Mouse (Mus musculus): ENCODE measurements at regions not wholly inside any gene's neighbourhood (a gene's known extent, or its start where the extent isn't known, plus 50 kb on each side); places are given as distances from the start of the nearest gene placed in this dataset.

- no peak overlapping the region for H3K4me3 ChIP-seq (ENCODE audit: low read depth, low read length)
- no peak for TF ChIP-seq CTCF (IDR thresholded peaks at IDR 0.05; ENCODE audit: low read depth)
- no peaks in the 10 kb centered on the region for H3K36me3 ChIP-seq (ENCODE audit: insufficient read depth)
- no peak overlapping the region for H3K27ac ChIP-seq (ENCODE audit: low read depth)
- 84% methylated on average over 3 of the region's 3 CpGs for WGBS
- no peaks in the 10 kb centered on the region for H3K27me3 ChIP-seq (ENCODE audit: insufficient read depth, low read length)
- DNase-seq = no peak
- no peaks in the 10 kb centered on the region for H3K9me3 ChIP-seq (ENCODE audit: low read depth, low read length)
- H3K4me2 ChIP-seq = no peak overlapping the region
- H3K9ac ChIP-seq = no peak overlapping the region
- peaks cover 9% of the 10 kb centered on the region for H3K4me1 ChIP-seq (ENCODE audit: insufficient read depth)
- no peak for ATAC-seq (ENCODE audit: insufficient read depth)
Measured at GRCm38 (mm10) chr1:154147001-154147571, 53.9 kb upstream of the Zfp648 start.

- no peaks in the 10 kb centered on the region for H3K9me3 ChIP-seq (ENCODE audit: low read depth, low read length)
- ATAC-seq (ENCODE audit: insufficient read depth) (no peak), DNase-seq (no peak)
- H3K36me3 ChIP-seq (ENCODE audit: insufficient read depth) = no peaks in the 10 kb centered on the region
- WGBS = 65% methylated on average over 10 of the region's 10 CpGs
- H3K27me3 ChIP-seq (ENCODE audit: insufficient read depth, low read length) = no peaks in the 10 kb centered on the region
- no peak overlapping the region for H3K9ac ChIP-seq
- no peak overlapping the region for H3K4me2 ChIP-seq
- no peak overlapping the region for H3K4me3 ChIP-seq (ENCODE audit: low read depth, low read length)
- H3K27ac ChIP-seq (ENCODE audit: low read depth) = no peak overlapping the region
- H3K4me1 ChIP-seq (ENCODE audit: insufficient read depth) = peaks cover 9% of the 10 kb centered on the region
- no peak for TF ChIP-seq CTCF (IDR thresholded peaks at IDR 0.05; ENCODE audit: low read depth)
Measured at GRCm38 (mm10) chr1:154148948-154149347, 52.0 kb upstream of the Zfp648 start.

GRCm38 (mm10) chr1:154149431-154150143 is 51.4 kb upstream of the Zfp648 start:
- Histone ChIP-seq H3K4me2 (peak overlapping the region; percentile 35; the same call in 1 of the 2 replicates), H3K9ac (no peak overlapping the region), H3K4me3 (ENCODE audit: low read depth, low read length) (no peak overlapping the region), H3K36me3 (ENCODE audit: insufficient read depth) (no peaks in the 10 kb centered on the region), H3K9me3 (ENCODE audit: low read depth, low read length) (no peaks in the 10 kb centered on the region), H3K4me1 (ENCODE audit: insufficient read depth) (peaks cover 9% of the 10 kb centered on the region), H3K27me3 (ENCODE audit: insufficient read depth, low read length) (no peaks in the 10 kb centered on the region), H3K27ac (ENCODE audit: low read depth) (no peak overlapping the region)
- no peak for TF ChIP-seq CTCF (IDR thresholded peaks at IDR 0.05; ENCODE audit: low read depth)
- WGBS = 36% methylated on average over 1 of the region's 1 CpGs
- ATAC-seq (ENCODE audit: insufficient read depth) (peak; percentile 44; the same call in 1 of the 2 replicates), DNase-seq (no peak)

- no peaks in the 10 kb centered on the region for H3K9me3 ChIP-seq (ENCODE audit: low read depth, low read length)
- no peaks in the 10 kb centered on the region for H3K27me3 ChIP-seq (ENCODE audit: insufficient read depth, low read length)
- 9% methylated on average over 8 of the region's 8 CpGs for WGBS
- peak overlapping the region; percentile 35 for H3K4me2 ChIP-seq
- no peaks in the 10 kb centered on the region for H3K36me3 ChIP-seq (ENCODE audit: insufficient read depth)
- ATAC-seq (ENCODE audit: insufficient read depth) (peak; percentile 99), DNase-seq (peak; percentile 88)
- no peak overlapping the region for H3K4me3 ChIP-seq (ENCODE audit: low read depth, low read length)
- peaks cover 9% of the 10 kb centered on the region for H3K4me1 ChIP-seq (ENCODE audit: insufficient read depth)
- no peak for TF ChIP-seq CTCF (IDR thresholded peaks at IDR 0.05; ENCODE audit: low read depth)
- H3K9ac ChIP-seq = no peak overlapping the region
- peak overlapping the region; percentile 72; the same call in 1 of the 2 replicates for H3K27ac ChIP-seq (ENCODE audit: low read depth)
Measured at GRCm38 (mm10) chr1:154150167-154150851, 50.7 kb upstream of the Zfp648 start.
